Mouse (Mus musculus): ENCODE results near the gene Pgm2. TPM values are rescaled to one million over a fixed set of nuclear protein-coding genes. Genes with fewer than 3 reads are reported as not detected.

The Pgm2 gene
- polyA plus RNA-seq, 1 experiment from 2014 or later: 25.1 TPM

Small RNAs within 50 kb of the gene (microRNA-seq; reads per million reads assigned to microRNA genes)
- gene Gm22395 (not detected), gene Gm23967 (not detected)

Other genes with a start within 250 kb of the Pgm2 start
- 11.8 and 12.5 TPM in 2 replicates for gene Rell1, start 124.1 kb upstream of the Pgm2 start, polyA plus RNA-seq (2016; fragmentation: Nextera tagmentation; extraction: Ambion mirVana)
- gene Tbc1d1, start 63.4 kb downstream of the Pgm2 start, polyA plus RNA-seq (2016; fragmentation: Nextera tagmentation; extraction: Ambion mirVana): 22.2 and 22.4 TPM in 2 replicates